Mouse (Mus musculus) liver, embryonic 14.5 days (tissue): ENCODE measurements around the gene Glrx. TPM values are rescaled to one million over a fixed set of nuclear protein-coding genes. Genes with fewer than 3 reads are reported as not detected.
"Not testable (repeated sequence)": the region's sequence is repeated elsewhere in the genome, so short reads cannot be mapped to it uniquely, and the experiment has no call there.

Source experiments
- ATAC-seq: fragments of 200-750 bp; cut with Nextera tagmentation; 2 replicates; pipeline ENCODE4 v1.8.0; 2017; ENCODE audit warnings: moderate number of reproducible peaks, mild to moderate bottlenecking, moderate library complexity; ENCODE audit not compliant: insufficient read depth
- DNase-seq, 3 experiments: peaks; one replicate each; pipeline ENCODE4 v3.0.0-alpha.2; 2012 to 2013; ENCODE audit warnings: low read depth in 3 of 3, low spot score in 3 of 3
- H3K27ac ChIP-seq: fragments of 300-500 bp; sonication (generic); 2 replicates; pipeline ENCODE4 v1.5.1; 2014; ENCODE audit warnings: moderate library complexity, mild to moderate bottlenecking, control low read depth, inconsistent platforms
- H3K27me3 ChIP-seq: fragments of 300-500 bp; sonication (generic); 2 replicates; pipeline ENCODE4 v1.6.1; 2014; ENCODE audit warnings: mild to moderate bottlenecking, low read length, moderate library complexity; ENCODE audit not compliant: control insufficient read depth, insufficient read depth
- H3K36me3 ChIP-seq: fragments of 300-500 bp; sonication (generic); replicated peaks from 2 replicates; pipeline ENCODE4 v1.6.1; 2014; ENCODE audit warnings: low read depth; ENCODE audit not compliant: control insufficient read depth, insufficient read depth
- H3K4me1 ChIP-seq, 2 experiments: fragments of 200-500 bp in 1 of 2; fragments of 300-500 bp in 1 of 2; sonication (generic) in 1 of 2; replicated peaks; 2 replicates each; pipeline ENCODE4 v1.6.1; 2012 to 2014; ENCODE audit warnings: antibody characterized with exemption in 1 of 2, inconsistent platforms in 1 of 2, low read length in 1 of 2; ENCODE audit not compliant: control insufficient read depth in 2 of 2, insufficient read depth in 2 of 2
- H3K4me2 ChIP-seq: fragments of 300-500 bp; sonication (generic); 2 replicates; pipeline ENCODE4 v1.6.1; 2014; ENCODE audit warnings: low read depth, mild to moderate bottlenecking, control low read depth, moderate library complexity
- H3K4me3 ChIP-seq, 2 experiments: fragments of 200-500 bp in 1 of 2; fragments of 300-500 bp in 1 of 2; sonication (generic) in 1 of 2; 2 replicates each; pipeline ENCODE4 v1.5.1; 2012 to 2014; ENCODE audit warnings: low read depth in 2 of 2, low read length in 2 of 2, mild to moderate bottlenecking in 2 of 2, control low read depth in 1 of 2, inconsistent platforms in 1 of 2, moderate library complexity in 1 of 2; ENCODE audit not compliant: insufficient read depth in 1 of 2
- H3K9ac ChIP-seq: fragments of 300-500 bp; sonication (generic); replicated peaks from 2 replicates; pipeline ENCODE4 v1.6.1; 2014; ENCODE audit warnings: mild to moderate bottlenecking, control low read depth, moderate library complexity
- H3K9me3 ChIP-seq: fragments of 300-500 bp; sonication (generic); 2 replicates; pipeline ENCODE4 v1.6.1; 2016; ENCODE audit warnings: low read length, mixed read lengths; ENCODE audit not compliant: control insufficient read depth
- CTCF ChIP-seq: IDR thresholded peaks from 2 replicates; pipeline ENCODE4 v1.5.1; 2016; ENCODE audit warnings: antibody characterized with exemption, low read depth, control low read depth
- EP300 ChIP-seq: IDR thresholded peaks from 2 replicates; pipeline ENCODE4 v1.6.1; 2016; ENCODE audit warnings: antibody characterized with exemption, low read depth
- WGBS: fragments of 180-500 bp; shearing (Covaris S2); extraction: QIAGEN DNeasy Blood & Tissue Kit; methylation state at CpG from one replicate; pipeline ENCODE4 v1.1.7; 2014; ENCODE audit not compliant: insufficient replicate concordance; 5-methylcytosine and 5-hydroxymethylcytosine counted together
- polyA plus RNA-seq, 2 experiments: library from polyadenylated mRNA; depleted of rRNA in 1 of 2; stranded (reverse) in 1 of 2; unstranded in 1 of 2; fragments of >200 nt; fragmentation: Nextera tagmentation in 1 of 2; extraction: Ambion mirVana in 1 of 2; gene quantifications; 2 replicates each; pipeline versions ENCODE4 v1.2.1 to v1.2.3; 2012 to 2014

Gene Glrx
- polyA plus RNA-seq, 2 experiments = 21.6 to 40.4 TPM

DNA sequence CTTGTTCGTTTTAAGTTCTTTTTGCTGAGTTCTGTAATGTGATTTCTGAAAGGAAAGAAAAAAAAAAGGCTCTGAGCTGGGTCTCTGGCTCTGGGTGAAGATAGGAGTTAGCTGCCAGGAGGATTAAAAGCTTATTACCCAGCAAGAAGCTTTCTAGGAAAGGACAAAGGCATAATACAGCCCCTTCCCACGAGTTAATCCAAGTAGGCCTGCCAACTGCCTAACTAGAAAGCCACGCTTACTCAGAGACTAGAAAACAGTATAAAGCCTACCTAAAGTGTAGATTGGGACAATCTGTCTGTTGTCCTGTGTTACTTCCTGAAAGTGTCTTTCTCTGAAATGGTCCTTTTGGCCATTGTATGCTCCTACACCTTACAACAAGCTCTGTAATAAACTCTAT lies 21.2 kb upstream of the Glrx start:
- H3K27ac ChIP-seq = no peak overlapping the region
- H3K9me3 ChIP-seq = no peaks in the 10 kb centered on the region
- ATAC-seq (no peak), DNase-seq (no peak)
- no peaks in the 10 kb centered on the region for H3K27me3 ChIP-seq
- H3K4me1 ChIP-seq = no peaks in the 10 kb centered on the region
- no peaks in the 10 kb centered on the region for H3K36me3 ChIP-seq
- no peak overlapping the region for H3K4me3 ChIP-seq
- WGBS = 40% methylated on average over 3 of the region's 3 CpGs
- H3K9ac ChIP-seq = no peak overlapping the region
- TF ChIP-seq EP300 = no peak
- TF ChIP-seq CTCF = no peak
- no peak overlapping the region for H3K4me2 ChIP-seq

DNA sequence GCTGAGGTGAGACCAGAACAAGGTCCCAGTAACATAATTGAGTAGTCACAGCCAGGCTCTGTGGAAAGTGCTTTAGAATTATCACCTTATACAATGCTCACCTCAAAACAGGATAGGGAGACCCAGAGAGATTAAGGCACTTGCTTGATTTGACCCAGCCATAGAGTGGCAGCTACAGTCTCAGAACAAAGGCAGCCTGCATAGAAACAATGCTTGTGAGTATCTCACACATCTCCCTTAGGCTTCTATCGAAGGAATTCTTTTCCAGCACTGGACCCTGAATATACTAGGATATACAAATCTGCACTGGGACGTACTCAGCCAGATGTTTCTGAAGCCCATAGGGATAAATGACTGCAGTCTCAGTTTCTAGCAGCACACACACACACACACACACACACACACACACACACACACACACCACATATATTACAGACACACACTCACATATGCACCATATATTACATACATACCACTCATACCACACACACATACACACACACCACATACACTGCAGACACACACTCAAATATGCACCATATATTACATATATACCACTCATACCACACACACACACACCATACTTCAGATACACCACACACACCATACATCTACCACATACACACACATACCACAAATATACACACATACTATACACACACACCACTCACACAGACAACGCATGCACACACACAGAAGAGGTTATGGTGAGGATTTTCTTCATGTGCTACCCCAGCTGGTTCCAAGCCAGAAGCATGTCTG lies 20.5 kb upstream of the Glrx start:
- Histone ChIP-seq H3K9ac (no peak overlapping the region), H3K4me3 (no peak overlapping the region), H3K27me3 (no peaks in the 10 kb centered on the region), H3K4me2 (no peak overlapping the region), H3K27ac (no peak overlapping the region), H3K4me1 (no peaks in the 10 kb centered on the region), H3K36me3 (no peaks in the 10 kb centered on the region), H3K9me3 (no peaks in the 10 kb centered on the region)
- TF ChIP-seq CTCF = no peak
- TF ChIP-seq EP300 = no peak
- ATAC-seq = no peak
- WGBS = 68% methylated on average over 3 of the region's 3 CpGs
- no peak for DNase-seq

- H3K4me2 ChIP-seq = no peak overlapping the region
- no peaks in the 10 kb centered on the region for H3K27me3 ChIP-seq
- no peak for TF ChIP-seq EP300
- no peak for TF ChIP-seq CTCF
- no peak overlapping the region for H3K4me3 ChIP-seq
- no peaks in the 10 kb centered on the region for H3K9me3 ChIP-seq
- H3K27ac ChIP-seq = no peak overlapping the region
- H3K36me3 ChIP-seq = no peaks in the 10 kb centered on the region
- no peaks in the 10 kb centered on the region for H3K4me1 ChIP-seq
- no peak for ATAC-seq
- no peak overlapping the region for H3K9ac ChIP-seq
- DNase-seq = no peak
These were observed 19.8 kb upstream of the Glrx start for GRCm38 (mm10) chr13:75819898-75820297.

DNA sequence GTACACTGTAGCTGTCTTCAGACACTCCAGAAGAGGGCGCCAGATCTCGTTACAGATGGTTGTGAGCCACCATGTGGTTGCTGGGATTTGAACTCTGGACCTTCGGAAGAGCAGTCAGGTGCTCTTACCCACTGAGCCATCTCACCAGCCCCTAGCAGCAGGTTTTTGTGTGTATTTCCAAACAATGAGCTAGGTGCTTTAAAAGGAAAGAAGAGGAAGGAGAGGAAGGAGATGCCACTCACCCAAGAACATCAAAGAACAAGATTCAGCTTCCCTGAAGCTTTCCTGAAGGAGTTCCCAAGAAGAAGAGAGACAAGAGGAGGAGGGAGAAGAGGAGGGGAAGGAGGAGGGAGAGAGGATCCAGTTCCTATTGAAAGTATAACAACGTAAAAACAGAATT lies 17.3 kb upstream of the Glrx start:
- ATAC-seq, H3K36me3 ChIP-seq, DNase-seq, H3K9me3 ChIP-seq, H3K4me3 ChIP-seq, H3K4me1 ChIP-seq, H3K27ac ChIP-seq, H3K4me2 ChIP-seq, H3K27me3 ChIP-seq, H3K9ac ChIP-seq: not testable (repeated sequence)
- WGBS = 84% methylated on average over 4 of the region's 4 CpGs
- 0 out of 2 replicates have a peak, but pooled peaks have one; percentile 1 for TF ChIP-seq CTCF

DNA sequence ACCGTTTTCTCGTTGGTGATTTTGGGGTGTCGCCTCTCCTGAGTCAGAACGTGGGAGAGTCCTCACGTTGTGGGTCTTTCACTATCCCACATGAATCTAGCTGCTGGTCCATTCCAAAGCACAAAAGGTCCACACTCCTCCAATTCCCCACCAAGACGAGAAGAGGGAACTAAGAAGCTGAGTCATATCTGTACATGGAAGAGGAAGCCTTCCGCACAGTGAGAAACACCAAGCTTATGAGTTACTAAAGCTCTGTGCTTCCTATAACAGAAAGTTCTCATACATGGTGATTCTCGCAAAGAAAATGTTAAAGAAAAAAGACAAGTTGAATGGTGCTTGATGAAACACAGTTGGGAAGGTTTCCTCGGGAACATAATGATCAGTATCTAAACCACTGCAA lies 16.5 kb upstream of the Glrx start:
- DNase-seq = no peak
- H3K27ac ChIP-seq = no peak overlapping the region

More for the DNA sequence above, 16.5 kb upstream of the Glrx start:
- Histone ChIP-seq H3K9ac (no peak overlapping the region), H3K27me3 (no peaks in the 10 kb centered on the region), H3K9me3 (no peaks in the 10 kb centered on the region), H3K4me2 (no peak overlapping the region), H3K36me3 (no peaks in the 10 kb centered on the region), H3K4me1 (no peaks in the 10 kb centered on the region), H3K4me3 (no peak overlapping the region)
- TF ChIP-seq EP300 = no peak
- TF ChIP-seq CTCF = no peak
- no peak for ATAC-seq
- WGBS = 68% methylated on average over 9 of the region's 9 CpGs
